Mouse (Mus musculus) spleen, postnatal 36 days (tissue): ENCODE data around the gene Olfr1143.

Source experiments
- DNase-seq, 2 experiments: peaks; one replicate each; pipeline ENCODE4 v3.0.0; 2022; ENCODE audit warnings: low spot score in 2 of 2, mixed read lengths in 1 of 2

The Olfr1143 gene

DNA sequence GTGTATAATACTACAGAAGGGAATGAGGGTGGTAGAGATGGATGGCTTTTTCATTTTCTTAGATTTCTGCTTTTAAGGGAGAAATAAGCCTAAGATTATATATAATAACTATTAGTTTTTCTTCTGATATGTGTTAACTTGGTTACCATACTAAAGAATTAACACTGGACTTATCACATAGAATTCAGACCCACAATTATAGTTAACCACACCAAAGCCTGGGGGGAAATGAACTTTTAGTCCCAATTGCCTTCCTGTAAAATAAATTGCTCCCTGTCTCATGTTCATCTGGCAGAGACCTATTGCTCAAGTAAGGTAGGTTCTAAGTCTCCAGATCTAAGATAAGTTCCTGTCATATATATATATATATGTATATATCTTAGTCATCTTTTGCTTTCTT lies at the start of gene Olfr1143:
Gene Olfr1143, plus strand, starts transcription at position 301 of the 400 bp plus-strand sequence.
- DNase-seq: no peak

GRCm38 (mm10) chr2:87753891-87754290 lies 46.5 kb upstream of the Olfr1143 start, which contains the start of gene Olfr1141:
TSS of gene Olfr1141 (minus strand) at chr2:87753991.
- DNase-seq: no peak

- no peak for DNase-seq
Observed at GRCm38 (mm10) chr2:87776143-87776542, 24.2 kb upstream of the Olfr1143 start.

- DNase-seq: no peak
Observed at GRCm38 (mm10) chr2:87779183-87779582, 21.2 kb upstream of the Olfr1143 start, which contains the start of gene Olfr152. TSS of gene Olfr152 (plus strand) at chr2:87779483.

GRCm38 (mm10) chr2:87809522-87809921 lies 9.1 kb downstream of the Olfr1143 start, which contains the start of gene Olfr1145:
TSS of gene Olfr1145 (plus strand) at chr2:87809822.
- DNase-seq: no peak

DNA sequence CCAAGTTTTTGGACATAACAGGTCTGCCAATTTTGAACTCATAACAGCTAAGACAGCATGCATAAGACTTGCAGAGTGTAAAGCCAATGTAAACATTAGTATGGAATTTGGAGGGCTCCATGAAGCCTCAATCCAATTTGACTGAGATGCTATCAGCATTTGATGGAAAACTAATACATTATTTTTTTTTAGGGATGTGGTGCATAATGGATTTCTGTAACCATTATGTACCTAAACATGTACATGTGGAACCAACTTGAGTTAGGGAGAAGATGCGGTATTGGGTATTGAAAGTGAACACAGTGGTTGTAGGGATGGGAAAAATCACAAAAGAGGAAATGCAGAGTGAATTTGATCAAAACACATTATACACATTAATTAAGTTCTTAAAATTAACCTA lies 29.8 kb downstream of the Olfr1143 start, which contains the start of gene Olfr1148:
Gene Olfr1148, plus strand, starts transcription at position 301 of the 400 bp plus-strand sequence.
- no peak for DNase-seq

GRCm38 (mm10) chr2:87843693-87844092 lies 43.3 kb downstream of the Olfr1143 start, which contains the start of gene Olfr1150-ps1:
TSS of gene Olfr1150-ps1 (plus strand) at chr2:87843993.
- no peak for DNase-seq
